ENCODE assay signal across 15 mouse cellular contexts in genomic region chr11:101477194-101477551, GRCm38 (mm10). TPM values are rescaled to one million over a fixed set of nuclear protein-coding genes. Genes with fewer than 3 reads are reported as not detected.
DNase-seq lines count a peak whose midpoint lies in the region; ATAC-seq and TF ChIP-seq lines count a peak whose summit lies in the region.
"Had no signal": no experiment of that assay in that cellular context is flagged by ENCODE, and none has a peak within 500 bp of the region (broad histone marks: within the 10 kb centered on the region; RNA-seq: fewer than 3 reads in every experiment).

No protein-coding gene starts in this region.

- peak overlapping the region; percentile 51 for H3K27ac ChIP-seq in forebrain, postnatal 0 days (ENCODE audit: low read depth, low read length)
- peak overlapping the region; percentile 95 for H3K27ac ChIP-seq in midbrain, embryonic 11.5 days (ENCODE audit: low read depth, low read length)
- no peak overlapping the region for H3K27ac ChIP-seq in kidney, embryonic 15.5 days
- H3K27ac ChIP-seq: limb, embryonic 13.5 days had no signal

- peaks cover 8% of the 10 kb centered on the region; the same call in 1 of the 2 replicates for H3K4me1 ChIP-seq in forebrain, postnatal 0 days (ENCODE audit: insufficient read depth)
- peaks cover 28% of the 10 kb centered on the region for H3K4me1 ChIP-seq in midbrain, embryonic 11.5 days (ENCODE audit: control insufficient read depth, insufficient read depth, low read length)
- peaks cover 11% of the 10 kb centered on the region for H3K4me1 ChIP-seq in kidney, embryonic 15.5 days

- H3K4me3 ChIP-seq in forebrain, postnatal 0 days (ENCODE audit: low read depth, low read length) = no peak overlapping the region
- H3K4me3 ChIP-seq in midbrain, embryonic 11.5 days (ENCODE audit: low read depth, low read length) = no peak overlapping the region
- H3K4me3 ChIP-seq in kidney, embryonic 15.5 days (replicated peaks) = no peak overlapping the region
- H3K4me3 ChIP-seq: limb, embryonic 13.5 days had no signal

- no peak for TF ChIP-seq CTCF in forebrain, postnatal 0 days (IDR thresholded peaks at IDR 0.05; ENCODE audit: low read depth)

- no peak overlapping the region for H3K4me2 ChIP-seq in forebrain, postnatal 0 days (ENCODE audit: low read depth)
- H3K4me2 ChIP-seq in midbrain, embryonic 11.5 days = peak overlapping the region; percentile 22
- no peak overlapping the region for H3K4me2 ChIP-seq in kidney, embryonic 15.5 days
- H3K4me2 ChIP-seq: limb, embryonic 13.5 days; lung, embryonic 14.5 days had no signal

- 4% methylated on average over 4 of the region's 4 CpGs for WGBS in forebrain, postnatal 0 days
- WGBS in midbrain, embryonic 11.5 days = 19% methylated on average over 4 of the region's 4 CpGs
- WGBS in kidney, embryonic 15.5 days = 44% methylated on average over 4 of the region's 4 CpGs

- intact Hi-C loops in left cerebral cortex, postnatal 4 days (cut with DNase I) = no loop called here

- peak; percentile 95 for DNase-seq in left cerebral cortex, postnatal 4 days
- DNase-seq in left cerebral cortex, adult 9 months (ENCODE audit: low spot score in 2 of 2) = no peak
- no peak for DNase-seq in forebrain, postnatal 0 days
- DNase-seq in midbrain, embryonic 11.5 days (ENCODE audit: low spot score, missing footprints) = no peak
- peak; percentile 75 for DNase-seq in retina, embryonic 14.5 days (ENCODE audit: low spot score)
- DNase-seq in ovary, postnatal 36 days (ENCODE audit: low spot score) = no peak
- DNase-seq in adrenal gland, postnatal 25 days = no peak
- DNase-seq: cerebellum, postnatal 25 days; kidney, postnatal 14 days; layer of hippocampus, postnatal 36 days; lung, embryonic 14.5 days; thymus, postnatal 4 days had no signal

- ATAC-seq in forebrain, postnatal 0 days = peak; percentile 53
- ATAC-seq in midbrain, embryonic 11.5 days (ENCODE audit: low FRiP score) = peak; percentile 77
- ATAC-seq in kidney, embryonic 15.5 days (replicated peaks; ENCODE audit: low FRiP score) = no peak

- peaks cover under 1% of the 10 kb centered on the region; the same call in 1 of the 2 replicates for H3K36me3 ChIP-seq in forebrain, postnatal 0 days (ENCODE audit: insufficient read depth)
- no peaks in the 10 kb centered on the region for H3K36me3 ChIP-seq in midbrain, embryonic 11.5 days (ENCODE audit: control insufficient read depth, insufficient read depth, low read length)
- H3K36me3 ChIP-seq in kidney, embryonic 15.5 days = no peaks in the 10 kb centered on the region
- H3K36me3 ChIP-seq: limb, embryonic 13.5 days had no signal

- H3K9me3 ChIP-seq in forebrain, postnatal 0 days (ENCODE audit: low read length) = no peaks in the 10 kb centered on the region
- no peaks in the 10 kb centered on the region for H3K9me3 ChIP-seq in midbrain, embryonic 11.5 days (ENCODE audit: control insufficient read depth, low read length)
- H3K9me3 ChIP-seq in kidney, embryonic 15.5 days (replicated peaks) = no peaks in the 10 kb centered on the region
- H3K9me3 ChIP-seq: limb, embryonic 13.5 days had no signal

- no peaks in the 10 kb centered on the region for H3K27me3 ChIP-seq in forebrain, postnatal 0 days (ENCODE audit: insufficient read depth, low read length)
- H3K27me3 ChIP-seq in midbrain, embryonic 11.5 days (ENCODE audit: control insufficient read depth, insufficient read depth, low read length) = no peaks in the 10 kb centered on the region
- H3K27me3 ChIP-seq in kidney, embryonic 15.5 days = no peaks in the 10 kb centered on the region

- H3K9ac ChIP-seq in forebrain, postnatal 0 days = no peak overlapping the region
- 0 out of 2 replicates have a peak overlapping the region, but pooled peaks have one; percentile 42 for H3K9ac ChIP-seq in midbrain, embryonic 11.5 days (ENCODE audit: low read length)
- no peak overlapping the region for H3K9ac ChIP-seq in kidney, embryonic 15.5 days
- H3K9ac ChIP-seq: limb, embryonic 13.5 days; lung, embryonic 14.5 days had no signal

RNA-seq across cellular contexts. Expression of gene Vat1, which starts 11.1 kb away (rescaled TPM):
- 100 to 1,000 TPM; 107 to 112 TPM for total RNA-seq in left cerebral cortex, postnatal 4 days (2021)
- total RNA-seq in forebrain, postnatal 0 days (2014; rRNA removed) = 131 and 174 TPM in 2 replicates
- polyA plus RNA-seq in forebrain, postnatal 0 days (2015; fragmentation: Nextera tagmentation; extraction: Ambion mirVana) = 73.3 and 92.7 TPM in 2 replicates
- 43.5 and 47.6 TPM in 2 replicates for polyA plus RNA-seq in midbrain, embryonic 11.5 days (2014; fragmentation: Nextera tagmentation; extraction: Ambion mirVana)
- polyA plus RNA-seq in kidney, embryonic 15.5 days (2015; fragmentation: Nextera tagmentation; extraction: Ambion mirVana) = 31.8 and 37.5 TPM in 2 replicates
- 104 and 112 TPM in 2 replicates for total RNA-seq in adrenal gland, postnatal 25 days (2021)

RNA-seq across cellular contexts. Expression of gene Rnd2, which starts 12.4 kb away (rescaled TPM):
- total RNA-seq in left cerebral cortex, postnatal 4 days (2021) = 10 to 100 TPM; 70.3 to 72.3 TPM
- total RNA-seq in forebrain, postnatal 0 days (2014; rRNA removed) = 61.9 and 71.4 TPM in 2 replicates
- 88.1 and 96.6 TPM in 2 replicates for polyA plus RNA-seq in forebrain, postnatal 0 days (2015; fragmentation: Nextera tagmentation; extraction: Ambion mirVana)
- 35.5 and 37.5 TPM in 2 replicates for polyA plus RNA-seq in midbrain, embryonic 11.5 days (2014; fragmentation: Nextera tagmentation; extraction: Ambion mirVana)
- polyA plus RNA-seq in kidney, embryonic 15.5 days (2015; fragmentation: Nextera tagmentation; extraction: Ambion mirVana) = 9.0 and 11.4 TPM in 2 replicates
- 8.1 and 11.1 TPM in 2 replicates for total RNA-seq in adrenal gland, postnatal 25 days (2021)

RNA-seq across cellular contexts. Expression of gene Ifi35, which starts 29.0 kb away (rescaled TPM):
- total RNA-seq in left cerebral cortex, postnatal 4 days (2021) = 1 to 10 TPM in 1 of 2 experiments, under 1 TPM in 1; 0.84 to 1.4 TPM
- total RNA-seq in forebrain, postnatal 0 days (2014; rRNA removed) = 3.2 and 5.2 TPM in 2 replicates
- polyA plus RNA-seq in forebrain, postnatal 0 days (2015; fragmentation: Nextera tagmentation; extraction: Ambion mirVana) = 3.8 and 5.1 TPM in 2 replicates
- polyA plus RNA-seq in midbrain, embryonic 11.5 days (2014; fragmentation: Nextera tagmentation; extraction: Ambion mirVana) = 2.7 and 4.1 TPM in 2 replicates
- polyA plus RNA-seq in kidney, embryonic 15.5 days (2015; fragmentation: Nextera tagmentation; extraction: Ambion mirVana) = 13.8 and 18.8 TPM in 2 replicates
- 33.5 and 39.5 TPM in 2 replicates for total RNA-seq in adrenal gland, postnatal 25 days (2021)

RNA-seq across cellular contexts. Expression of gene Rpl27, which starts 35.1 kb away (rescaled TPM):
- 10 to 100 TPM; 68.9 to 71.3 TPM for total RNA-seq in left cerebral cortex, postnatal 4 days (2021)
- total RNA-seq in forebrain, postnatal 0 days (2014; rRNA removed) = 785 and 1,503 TPM in 2 replicates
- polyA plus RNA-seq in forebrain, postnatal 0 days (2015; fragmentation: Nextera tagmentation; extraction: Ambion mirVana) = 274 and 348 TPM in 2 replicates
- 385 and 399 TPM in 2 replicates for polyA plus RNA-seq in midbrain, embryonic 11.5 days (2014; fragmentation: Nextera tagmentation; extraction: Ambion mirVana)
- polyA plus RNA-seq in kidney, embryonic 15.5 days (2015; fragmentation: Nextera tagmentation; extraction: Ambion mirVana) = 369 and 421 TPM in 2 replicates
- 74.2 and 91.6 TPM in 2 replicates for total RNA-seq in adrenal gland, postnatal 25 days (2021)

RNA-seq across cellular contexts. Expression of gene Ptges3l, which starts 52.0 kb away (rescaled TPM):
- total RNA-seq in left cerebral cortex, postnatal 4 days (2021) = 1 to 10 TPM; 1.2 to 2.4 TPM
- total RNA-seq in forebrain, postnatal 0 days (2014; rRNA removed) = 0.62 and 1.8 TPM in 2 replicates
- polyA plus RNA-seq in forebrain, postnatal 0 days (2015; fragmentation: Nextera tagmentation; extraction: Ambion mirVana) = 1.2 and 2.4 TPM in 2 replicates
- polyA plus RNA-seq in midbrain, embryonic 11.5 days (2014; fragmentation: Nextera tagmentation; extraction: Ambion mirVana) = 1.7 and 2.4 TPM in 2 replicates
- polyA plus RNA-seq in kidney, embryonic 15.5 days (2015; fragmentation: Nextera tagmentation; extraction: Ambion mirVana) = 12.3 and 12.6 TPM in 2 replicates
- 3.2 and 3.9 TPM in 2 replicates for total RNA-seq in adrenal gland, postnatal 25 days (2021)
- total RNA-seq: hematopoietic stem cell, adult 5-6 weeks had no signal

Comparison
In these comparisons a context has a peak if more than half of its experiments do, and no peak if none do; other contexts are left out.
1. DNase-seq: peak in left cerebral cortex, postnatal 4 days (single experiment) and retina, embryonic 14.5 days (single experiment); none in left cerebral cortex, adult 9 months (0 of 2), forebrain, postnatal 0 days (single experiment), midbrain, embryonic 11.5 days (single experiment), ovary, postnatal 36 days (single experiment) and adrenal gland, postnatal 25 days (single experiment).